Mouse (Mus musculus) neural tube, embryonic 10.5 days (tissue): Measurements from ENCODE around the gene Slc5a1.

ENCODE experiments used
- DNase-seq: peaks from one replicate; pipeline ENCODE4 v3.0.0-alpha.2; 2017; ENCODE audit warnings: low spot score; ENCODE audit errors: extremely low spot score

The Slc5a1 gene

DNA sequence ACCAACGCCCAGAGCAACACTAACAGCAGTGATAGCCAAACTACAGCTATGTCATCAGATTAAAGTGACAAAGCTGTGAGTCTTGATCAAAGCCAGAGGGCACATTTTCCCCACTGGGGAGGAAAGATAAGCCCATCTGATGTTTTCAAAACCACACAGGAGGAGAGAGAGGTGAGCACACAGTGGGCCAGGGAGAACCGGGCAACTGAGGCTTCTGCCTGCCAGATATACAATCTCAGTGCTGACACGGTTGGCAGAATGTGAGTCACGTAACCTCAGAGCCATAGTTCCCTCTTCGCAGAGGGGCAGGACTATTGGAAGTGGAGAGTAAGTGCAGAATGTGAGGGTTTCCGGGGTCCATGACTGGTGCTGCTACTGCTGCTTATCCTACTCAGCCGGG, 89.5 kb downstream of the Slc5a1 start:
- no peak for DNase-seq

DNA sequence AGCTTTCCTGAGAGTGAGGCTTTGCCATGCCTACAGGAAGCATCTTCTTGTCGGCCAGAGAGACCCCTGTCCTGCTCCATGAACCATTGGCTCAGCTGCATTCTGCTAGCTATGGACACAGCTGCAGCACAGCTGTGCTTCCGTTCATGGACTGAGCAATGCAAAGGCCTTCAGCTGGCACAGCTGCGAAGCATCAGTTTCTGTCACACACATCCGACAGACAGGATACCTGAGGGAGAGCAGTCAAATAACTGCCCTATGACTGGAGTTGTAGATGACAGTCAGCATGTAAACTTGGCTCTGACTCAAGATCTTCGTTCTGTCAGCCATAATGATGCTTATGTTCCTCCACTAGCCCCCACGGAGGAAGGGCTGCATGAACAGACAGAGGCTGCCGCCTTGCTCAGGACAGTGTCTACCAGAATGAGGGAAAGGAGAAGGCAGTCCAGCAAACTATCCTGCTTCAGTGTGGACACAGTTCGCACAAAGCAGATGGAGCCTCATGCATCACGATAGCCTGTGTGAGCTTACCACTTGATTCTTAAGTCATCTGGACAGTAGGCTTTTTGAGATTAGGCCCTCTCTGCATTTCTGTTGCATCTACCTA, 91.3 kb downstream of the Slc5a1 start:
- no peak for DNase-seq

DNA sequence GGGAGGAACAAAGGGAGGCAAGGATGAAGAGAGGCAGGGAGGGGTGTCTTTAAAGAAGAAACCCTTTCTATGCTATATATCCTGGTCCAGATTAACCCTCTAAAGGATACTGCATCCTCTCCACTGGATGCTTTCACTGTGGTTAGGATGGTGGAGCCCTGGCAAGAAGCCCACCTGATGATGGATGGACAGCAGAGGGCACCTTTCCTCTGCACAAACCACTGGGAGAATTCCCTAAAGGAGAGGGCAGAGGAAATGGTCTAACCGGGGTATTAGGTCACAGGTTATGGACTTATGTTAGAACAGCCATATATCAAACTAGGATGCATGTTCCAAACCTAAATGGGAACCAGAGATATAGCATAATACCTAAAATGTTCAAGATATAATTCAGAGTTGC, 96.1 kb downstream of the Slc5a1 start:
- no peak for DNase-seq

DNA sequence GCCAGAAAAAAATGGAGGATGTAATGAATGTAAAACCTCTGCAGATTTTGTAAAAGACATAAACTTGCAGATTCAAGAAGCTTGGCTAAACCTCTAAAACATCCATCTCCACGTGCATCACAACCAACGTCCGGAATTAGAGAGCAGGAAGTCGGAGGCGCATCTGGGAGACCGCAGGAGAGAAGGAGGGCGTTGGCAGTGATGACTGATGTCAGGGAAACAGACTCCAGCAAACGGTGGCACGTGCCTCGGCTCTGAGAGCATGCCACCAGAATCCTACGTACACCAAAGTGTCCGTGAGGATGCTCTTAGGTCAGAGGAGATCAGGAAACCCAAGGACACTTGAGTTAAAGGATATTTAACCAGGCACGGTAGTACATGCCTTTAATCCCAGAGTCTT, 97.7 kb downstream of the Slc5a1 start:
- no peak for DNase-seq

DNA sequence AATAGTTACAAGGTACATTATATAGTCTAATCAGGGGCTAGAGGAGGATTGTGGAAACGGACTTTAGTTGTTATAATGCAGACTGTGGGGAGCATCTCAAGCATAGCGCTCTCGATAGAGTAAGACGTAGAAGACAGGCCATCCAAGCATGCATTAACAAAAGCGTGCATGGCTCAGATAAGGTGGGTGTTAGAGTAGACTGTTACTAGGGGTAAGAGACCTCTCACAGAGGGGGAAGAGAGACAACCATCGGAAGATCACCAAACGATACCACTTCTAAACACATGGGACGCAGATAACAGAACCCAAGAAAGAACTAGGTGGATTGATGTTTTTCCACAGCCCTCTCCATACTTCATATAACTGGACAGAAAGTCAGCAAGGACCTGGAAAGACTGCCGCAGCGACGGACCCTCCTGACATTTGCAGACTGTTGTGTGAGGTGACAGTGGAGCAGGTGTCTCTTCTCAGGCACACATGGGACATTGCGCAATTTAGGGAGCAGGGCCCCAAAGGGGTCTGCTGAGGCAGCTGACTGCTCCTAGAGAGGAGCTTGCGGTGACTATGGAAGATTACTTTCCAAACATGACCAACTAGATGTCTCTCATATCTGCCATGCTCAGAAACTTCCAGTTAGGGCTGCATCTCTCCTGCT, 98.6 kb downstream of the Slc5a1 start:
- DNase-seq: no peak

DNA sequence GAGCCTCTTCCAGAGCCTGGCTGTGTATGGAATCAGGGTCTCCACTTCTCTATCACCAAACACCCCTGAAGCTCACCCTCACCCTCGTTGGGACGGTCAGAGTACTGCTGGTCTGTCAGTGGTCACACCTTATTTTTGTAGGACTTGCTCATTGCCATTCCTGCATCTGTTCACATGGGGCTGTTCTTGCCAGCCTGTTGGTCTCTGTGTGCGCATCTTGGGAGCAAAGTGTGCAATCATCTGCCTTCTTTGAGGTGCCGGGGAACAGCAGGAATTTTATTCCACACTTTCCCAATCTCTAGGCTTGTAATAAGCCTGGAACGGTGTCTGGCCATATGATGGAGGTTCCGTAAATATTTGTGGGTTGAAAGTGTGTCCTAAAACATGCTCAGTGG, 99.1 kb downstream of the Slc5a1 start:
- no peak for DNase-seq

DNA sequence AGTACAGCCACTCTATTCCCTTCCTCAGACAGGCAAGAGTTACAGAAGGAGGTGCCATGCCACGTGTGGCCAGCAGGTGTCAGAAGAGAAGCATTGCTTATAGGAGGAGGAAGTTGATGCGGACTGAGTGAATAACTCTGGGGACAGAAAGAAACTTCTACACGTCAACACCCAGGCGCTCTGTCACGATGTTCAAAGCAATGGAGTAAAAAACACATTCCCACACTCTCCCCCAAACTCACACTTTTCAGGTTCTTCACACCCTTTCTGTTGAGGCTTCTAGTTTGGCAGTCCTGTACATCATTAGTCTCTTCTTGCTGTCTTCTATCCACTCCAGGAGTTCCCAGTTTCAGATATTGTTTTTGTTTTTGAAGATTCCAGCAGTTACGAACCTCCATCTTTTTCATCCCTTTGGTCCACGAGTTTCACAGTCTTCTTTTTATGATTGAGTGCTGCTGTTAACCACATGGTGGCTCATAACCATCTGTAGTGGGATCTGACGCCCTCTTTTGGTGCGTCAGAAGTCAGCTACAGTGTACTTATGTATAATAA, 99.7 kb downstream of the Slc5a1 start:
- peak; percentile 84 for DNase-seq

DNA sequence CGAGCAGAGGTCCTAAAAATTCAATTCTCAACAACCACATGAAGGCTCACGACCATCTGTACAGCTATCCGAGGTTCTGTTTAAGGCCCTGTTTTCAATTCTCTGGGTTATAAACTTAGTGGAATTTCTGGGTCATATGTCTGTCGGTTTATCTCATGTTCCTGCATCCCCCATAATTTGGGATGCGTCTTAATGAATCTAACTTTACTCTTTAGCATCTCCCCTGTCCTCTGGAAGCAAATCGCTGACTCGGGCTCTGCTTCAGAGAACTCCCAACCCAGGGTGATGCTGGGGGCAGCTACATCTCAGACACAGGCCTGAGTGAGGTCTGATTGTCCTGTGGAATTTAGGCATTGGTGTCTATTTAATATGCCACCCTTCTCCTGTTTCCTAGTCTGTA, 100.3 kb downstream of the Slc5a1 start:
- no peak for DNase-seq

DNA sequence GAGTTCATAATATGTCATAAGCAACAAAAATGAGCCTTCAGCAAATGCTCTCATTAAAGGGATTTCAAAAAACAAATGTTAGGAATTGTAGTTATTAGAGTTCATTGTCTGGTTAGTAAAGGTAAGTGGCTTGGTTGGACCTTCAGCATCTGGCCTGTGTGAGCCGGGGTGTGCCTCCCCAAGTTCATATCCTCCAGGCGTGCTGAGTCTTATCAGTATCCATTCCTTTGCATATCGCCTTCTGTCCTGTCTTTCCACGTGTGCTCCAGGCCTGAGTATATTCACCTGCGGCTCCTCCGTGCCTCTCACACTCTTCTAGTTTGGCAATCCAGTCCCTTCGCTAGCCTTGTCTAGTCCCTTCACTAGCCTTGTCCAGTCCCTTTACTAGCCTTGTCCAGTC, 102.3 kb downstream of the Slc5a1 start:
- DNase-seq: no peak

DNA sequence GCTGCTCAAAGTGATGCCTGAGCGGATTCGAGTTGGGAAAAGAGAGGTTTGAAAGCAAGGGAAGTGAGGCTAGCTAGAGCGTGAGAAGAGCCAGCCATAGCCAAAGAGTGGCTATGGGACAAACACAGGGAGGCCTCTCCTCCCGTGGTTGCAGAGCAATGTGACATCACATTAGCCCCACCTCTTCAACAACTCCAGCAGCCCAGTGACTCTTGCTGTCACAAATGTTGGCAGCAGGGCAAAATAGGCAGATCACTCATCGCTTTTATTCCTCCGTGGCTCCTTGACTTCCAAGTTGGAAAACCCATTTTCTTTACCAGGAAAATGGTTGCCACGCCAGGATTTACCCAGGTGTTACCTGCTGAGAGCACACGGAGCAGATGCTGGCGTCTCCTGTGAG, 103.1 kb downstream of the Slc5a1 start:
- DNase-seq: no peak

DNA sequence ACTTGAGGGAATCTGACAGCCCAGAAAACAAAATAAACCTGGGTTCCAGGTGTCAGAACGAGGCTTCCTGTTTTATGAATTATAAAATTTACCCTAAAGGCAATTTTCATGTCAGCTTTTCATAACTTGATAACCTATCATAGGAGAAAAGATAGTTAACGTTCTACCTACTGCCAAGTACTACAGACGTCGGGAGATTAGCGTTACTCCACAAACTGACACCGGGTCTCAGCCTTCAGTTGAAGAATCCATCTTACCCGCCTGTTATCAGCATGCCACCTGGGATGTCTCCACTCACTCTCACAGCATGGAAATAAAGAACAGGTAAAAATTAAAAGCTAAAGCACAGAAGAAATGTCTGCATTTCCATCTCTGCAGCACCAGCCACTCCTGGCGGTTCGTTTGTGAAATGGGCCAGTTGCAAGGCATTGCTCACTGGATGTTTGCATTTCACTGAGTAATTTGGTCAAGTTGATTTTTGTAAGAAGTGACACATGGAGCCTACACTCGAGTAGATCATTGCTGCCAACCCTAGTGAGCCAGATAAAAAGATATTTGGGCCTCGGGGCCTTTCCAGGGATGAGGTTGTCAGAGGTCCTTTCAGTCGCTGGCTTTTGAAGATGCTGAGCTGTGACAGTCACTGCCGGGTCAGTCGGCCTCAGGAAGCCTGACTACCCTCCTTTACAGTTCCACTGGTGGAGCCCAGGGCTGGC, 104.7 kb downstream of the Slc5a1 start:
- no peak for DNase-seq

DNA sequence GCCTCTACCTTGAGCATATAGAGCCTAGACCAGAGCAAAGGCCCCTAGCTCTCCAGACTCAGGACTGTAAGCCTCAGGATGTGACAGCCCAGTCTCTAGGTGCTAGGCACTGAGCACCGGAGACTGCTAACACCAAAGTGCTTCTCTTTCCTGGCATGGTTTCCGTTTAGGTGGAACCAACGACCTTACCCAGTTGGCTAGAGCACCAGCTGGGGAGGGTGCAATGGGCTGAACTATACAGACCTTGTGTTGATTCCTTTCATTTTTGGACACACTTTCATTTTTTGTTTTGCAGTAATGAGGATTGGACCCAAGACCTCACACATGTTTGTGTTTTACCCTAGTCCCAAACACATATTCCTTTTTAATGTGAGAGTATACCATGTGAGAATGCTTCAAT, 106.5 kb downstream of the Slc5a1 start:
- no peak for DNase-seq

DNA sequence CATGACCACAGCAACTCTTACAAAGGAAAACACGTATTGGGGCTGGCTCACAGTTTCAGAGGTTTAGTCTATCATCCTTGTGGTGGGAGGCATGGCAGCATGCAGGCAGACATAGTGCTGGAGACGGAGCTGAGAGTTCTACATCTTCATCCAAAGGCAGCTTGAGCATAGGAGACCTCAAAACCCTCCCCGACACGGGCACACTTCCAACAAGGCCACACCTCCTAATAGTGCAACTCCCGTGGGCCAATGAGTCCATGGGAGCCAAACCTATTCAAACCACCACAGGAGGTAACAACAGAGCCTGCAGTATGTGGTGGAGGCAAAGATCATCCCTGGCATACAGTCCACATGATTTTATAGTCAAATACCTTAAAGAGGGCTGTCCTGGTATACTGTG, 107.2 kb downstream of the Slc5a1 start:
- no peak for DNase-seq
